Mouse (Mus musculus) adrenal gland, adult 2 months (tissue): ENCODE data around the gene Sall4. TPM values are rescaled to one million over a fixed set of nuclear protein-coding genes. Genes with fewer than 3 reads are reported as not detected.

Experiments
- DNase-seq: peaks from one replicate; pipeline ENCODE4 v3.0.0; 2021
- long read RNA-seq: library from polyadenylated mRNA; stranded (forward); transcript quantifications from one replicate; pipeline ENCODE4 v2.0.0, GENCODE M21; 2021
- polyA plus RNA-seq: library from polyadenylated mRNA; depleted of rRNA; stranded (reverse); fragments of >200 nt; gene quantifications from 2 replicates; pipeline ENCODE4 v1.2.3, GENCODE M21; 2012; rRNA removed
- total RNA-seq, 2 experiments: library from RNA; stranded (reverse); gene quantifications; 2 replicates each; pipeline ENCODE4 v1.2.3; 2021

Sall4 gene
- total RNA-seq (not detected), polyA plus RNA-seq (0.03 TPM in 1 of 2 replicates, not detected in the other)
- long read RNA-seq = 0 reads

DNA sequence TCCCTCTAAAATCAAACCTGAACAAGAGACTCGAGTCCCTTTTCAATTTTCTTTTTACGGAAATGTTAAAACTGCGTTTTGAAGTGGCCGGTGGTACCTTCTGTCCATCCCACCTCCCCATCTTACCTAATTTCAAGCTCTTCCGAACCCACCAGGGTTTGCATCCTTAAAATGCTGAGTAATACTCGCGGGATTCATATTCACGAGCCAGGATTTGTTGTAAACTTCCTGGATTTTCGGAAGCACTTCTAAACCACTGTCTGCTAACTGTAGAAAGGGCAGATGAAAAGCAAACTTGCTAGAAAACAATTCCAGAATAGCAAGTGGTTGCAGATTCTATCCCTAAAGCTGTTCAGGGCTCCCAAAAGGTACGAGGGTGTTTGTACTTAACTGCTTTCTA, at the start of gene Sall4:
Sall4 (minus strand) TSS at position 362 of the 400 bp plus-strand sequence.
- no peak for DNase-seq

DNA sequence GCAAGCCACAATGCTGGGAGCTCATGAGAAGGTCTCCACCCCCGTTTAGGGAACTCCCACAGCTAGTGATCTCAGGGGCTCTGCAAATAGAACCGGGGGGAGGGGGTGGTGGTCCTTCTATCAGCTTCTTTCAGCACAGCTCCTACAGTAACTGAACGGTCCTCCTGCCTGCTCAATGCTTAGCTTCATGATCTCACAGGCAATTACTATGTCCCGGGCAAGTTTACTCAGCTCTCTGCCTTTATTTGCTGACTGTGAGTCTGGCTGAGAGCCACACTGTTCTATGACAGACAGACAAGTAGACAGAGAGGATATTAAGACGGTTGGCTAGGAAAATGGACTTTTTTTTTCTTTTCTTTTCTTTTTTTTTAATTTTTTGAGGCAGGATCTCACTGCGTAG, 45.5 kb upstream of the Sall4 start:
- no peak for DNase-seq

DNA sequence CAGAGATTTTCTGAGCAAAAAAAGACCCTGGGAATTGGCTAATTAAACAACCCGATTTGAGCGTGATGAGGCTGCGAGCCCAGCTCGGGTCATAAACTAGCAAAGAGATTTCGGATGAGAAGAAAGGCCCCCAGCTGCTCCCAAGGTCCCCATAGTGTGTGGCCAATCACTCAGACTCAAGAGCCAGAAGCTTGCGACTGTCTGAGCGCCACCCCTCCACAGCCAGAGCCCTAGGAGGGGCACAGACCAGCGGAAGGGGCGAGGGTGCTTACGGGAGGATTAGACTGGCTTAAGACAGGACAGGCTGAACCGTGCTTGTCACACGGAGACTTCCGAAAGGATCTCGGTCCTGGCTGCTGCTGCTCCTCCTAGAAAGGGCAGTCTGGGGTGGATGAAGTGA, 42.2 kb upstream of the Sall4 start:
- no peak for DNase-seq

DNA sequence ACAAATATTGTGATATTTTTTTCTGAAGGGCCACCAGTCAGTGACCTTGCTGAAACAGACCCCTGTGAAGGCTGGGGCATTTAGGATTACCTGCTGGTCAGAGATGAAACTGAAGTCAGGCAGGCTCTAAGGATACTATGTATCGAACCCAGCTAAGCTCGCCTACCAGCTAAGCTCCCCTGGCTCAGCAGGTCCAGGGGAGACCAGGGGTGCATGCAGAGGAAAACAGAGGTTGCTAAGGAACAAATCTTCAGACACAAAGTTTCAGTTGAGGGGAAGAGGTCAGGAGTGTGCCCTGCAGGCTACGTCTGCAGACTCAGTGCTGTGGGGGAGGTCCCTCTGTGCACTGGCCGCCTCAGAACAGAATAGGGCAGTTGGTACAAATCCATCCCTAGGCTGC, 39.9 kb upstream of the Sall4 start:
- DNase-seq = no peak

DNA sequence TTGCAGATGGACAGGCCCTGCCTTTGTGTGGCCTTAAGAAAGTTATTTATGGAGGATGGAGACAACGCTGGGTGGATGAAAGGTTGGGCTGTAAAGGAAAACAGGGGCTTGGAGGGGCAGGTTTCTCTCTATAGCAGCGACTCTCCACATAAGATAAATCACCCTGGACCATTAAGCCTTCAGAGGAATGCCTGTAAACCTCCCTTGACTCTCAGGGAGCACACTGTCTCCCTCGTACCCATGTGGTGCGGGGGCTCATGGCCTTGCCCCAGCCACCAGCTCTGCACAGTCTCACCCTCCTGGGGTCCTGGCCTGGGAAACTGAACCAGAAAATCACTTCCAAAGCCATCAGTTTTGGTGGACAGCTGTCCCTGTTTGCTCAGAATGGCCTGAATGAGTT, 36.1 kb upstream of the Sall4 start:
- no peak for DNase-seq

DNA sequence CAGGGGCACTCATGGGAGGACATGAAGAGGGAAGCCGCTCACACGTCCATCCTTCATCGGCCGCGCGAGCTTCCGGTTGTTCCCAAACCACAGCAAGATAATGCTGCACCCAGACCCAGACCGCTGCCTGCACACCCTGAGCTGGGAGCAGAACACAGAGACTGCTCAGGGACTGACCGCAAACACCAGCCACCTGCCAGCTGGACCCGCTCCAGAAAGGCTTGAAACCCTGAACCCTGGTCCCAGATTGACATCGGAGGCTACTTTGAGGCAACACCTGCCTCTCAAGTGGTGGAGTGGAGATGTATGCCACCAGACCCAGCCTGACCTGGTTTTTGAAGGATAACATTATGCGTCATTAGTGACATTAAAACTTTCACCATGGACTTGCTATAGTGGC, 31.6 kb upstream of the Sall4 start:
- no peak for DNase-seq

DNA sequence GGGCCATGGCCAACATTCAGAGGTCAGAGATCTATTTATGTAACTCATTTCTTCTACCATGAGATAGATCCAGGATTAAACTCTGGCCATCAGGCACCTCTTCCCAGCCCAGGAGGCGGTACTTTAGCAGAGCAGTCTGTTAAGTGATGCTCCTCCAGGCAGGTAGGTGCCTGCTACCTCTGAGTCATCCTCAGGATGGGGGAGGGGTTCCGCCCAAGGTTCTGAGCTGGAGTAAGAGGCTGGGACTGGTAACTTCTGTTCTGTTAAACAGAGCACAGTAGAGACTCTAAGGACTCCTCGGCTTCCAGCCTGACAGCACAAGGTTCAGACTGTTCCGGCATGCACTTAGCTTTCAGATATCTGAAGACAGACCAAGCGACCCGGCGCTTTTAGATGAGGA, 31.2 kb upstream of the Sall4 start:
- no peak for DNase-seq

DNA sequence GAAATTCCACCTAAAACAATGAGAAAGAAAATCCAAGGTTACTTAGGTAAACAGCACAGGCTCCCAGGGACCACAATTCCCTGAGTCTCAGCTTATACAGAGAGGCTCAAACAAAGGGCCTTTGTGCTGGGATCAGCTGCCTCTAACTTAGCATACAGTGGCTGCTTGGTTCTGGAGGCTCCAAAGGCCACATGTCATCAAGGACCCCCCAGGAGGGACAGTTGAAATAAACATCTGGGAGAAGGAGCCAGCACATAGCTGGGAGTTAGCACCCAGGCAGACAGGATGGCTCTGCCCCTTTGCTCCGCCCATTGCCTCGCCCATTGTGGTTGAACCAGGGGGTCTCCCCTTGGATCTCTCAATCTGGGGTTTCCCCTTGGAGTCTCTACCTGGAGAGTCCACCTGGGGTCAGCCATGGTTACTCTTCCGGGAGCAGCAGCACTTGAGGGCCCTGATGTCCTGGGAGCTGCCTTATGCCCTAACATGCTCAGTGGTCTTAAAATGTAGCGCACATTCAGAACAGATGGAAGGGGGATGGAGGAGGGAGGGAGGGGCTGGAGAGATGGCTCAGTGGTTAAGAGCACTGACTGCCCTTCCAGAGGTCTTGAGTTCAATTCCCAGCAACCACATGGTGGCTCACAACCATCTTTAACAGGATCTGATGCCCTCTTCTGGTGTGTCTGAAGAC, 23.5 kb upstream of the Sall4 start:
- DNase-seq = no peak

DNA sequence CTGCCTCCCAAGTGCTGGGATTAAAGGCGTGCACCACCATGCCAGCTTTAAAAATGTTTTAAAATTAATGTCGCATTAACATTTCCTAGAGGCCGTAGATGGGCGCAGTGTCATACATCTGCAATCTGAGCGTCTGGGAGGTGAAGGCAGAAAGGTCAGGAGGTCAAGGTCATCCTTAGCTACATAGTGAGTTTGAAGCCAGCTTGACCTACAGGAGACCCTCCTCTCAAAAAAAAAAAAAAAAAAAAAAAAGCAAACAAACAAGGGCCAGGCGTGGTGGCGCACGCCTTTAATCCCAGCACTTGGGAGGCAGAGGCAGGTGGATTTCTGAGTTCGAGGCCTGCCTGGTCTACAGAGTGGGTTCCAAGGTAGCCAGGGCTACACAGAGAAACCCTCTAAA, 18.4 kb upstream of the Sall4 start:
- no peak for DNase-seq

DNA sequence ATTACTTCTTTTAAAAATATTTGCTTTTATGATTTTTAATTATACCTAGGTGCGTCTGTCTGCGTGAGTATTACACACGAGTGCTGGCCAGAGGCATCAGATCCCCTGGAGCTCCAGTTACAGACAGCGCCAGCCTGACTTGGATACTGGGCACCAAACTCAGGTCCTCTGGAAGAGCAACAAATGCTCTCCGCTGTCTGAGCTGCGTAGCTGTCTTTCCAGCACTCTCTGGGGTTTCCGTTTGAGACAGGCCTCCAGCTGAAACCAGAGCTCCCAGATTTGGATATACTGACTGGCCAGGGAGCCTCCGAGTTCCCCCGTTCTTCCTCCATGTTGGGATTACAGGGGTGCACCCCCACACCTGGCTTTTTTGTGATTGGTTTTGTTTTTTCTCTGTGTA, 12.9 kb upstream of the Sall4 start:
- DNase-seq = no peak

DNA sequence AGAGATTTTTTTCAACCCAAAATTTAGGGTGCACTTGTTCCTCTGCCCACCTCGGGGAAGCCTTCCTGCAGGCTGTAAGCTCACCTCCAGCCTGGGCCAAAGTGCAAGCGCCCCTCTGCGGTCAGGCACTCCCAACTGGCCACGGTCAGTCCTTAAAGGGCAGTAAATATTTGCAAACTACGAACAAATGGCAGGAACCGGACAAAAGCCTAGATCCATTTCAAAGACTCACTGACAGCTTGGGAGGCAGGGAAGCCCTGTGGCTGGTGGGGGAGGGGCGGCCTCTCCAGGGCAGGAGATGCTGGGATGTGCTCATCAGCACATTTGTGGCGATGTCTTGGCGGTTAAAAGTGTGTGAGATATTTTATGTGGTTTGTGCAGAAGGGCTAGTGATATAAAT, 12.3 kb upstream of the Sall4 start:
- DNase-seq = no peak

DNA sequence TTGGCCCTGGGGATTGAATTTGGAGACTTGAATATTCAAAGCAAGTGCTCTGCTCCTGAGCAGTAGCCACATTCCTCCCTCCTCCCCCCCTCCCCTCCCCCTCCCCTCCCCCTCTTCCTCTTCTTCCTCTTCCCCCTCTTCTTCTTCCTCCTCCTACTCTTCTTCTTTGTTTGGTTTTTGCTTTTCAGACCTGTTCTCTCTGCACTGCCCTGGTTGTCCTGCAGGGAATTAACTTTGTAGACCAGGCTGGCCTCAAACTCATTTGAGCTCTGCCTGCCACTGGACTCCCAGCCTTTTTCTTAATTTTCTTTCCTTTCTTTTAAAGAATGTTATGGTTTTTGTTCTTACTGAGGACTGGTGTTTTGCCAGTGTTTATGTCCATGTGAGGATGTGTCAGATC, 9.7 kb upstream of the Sall4 start:
- DNase-seq = no peak

DNA sequence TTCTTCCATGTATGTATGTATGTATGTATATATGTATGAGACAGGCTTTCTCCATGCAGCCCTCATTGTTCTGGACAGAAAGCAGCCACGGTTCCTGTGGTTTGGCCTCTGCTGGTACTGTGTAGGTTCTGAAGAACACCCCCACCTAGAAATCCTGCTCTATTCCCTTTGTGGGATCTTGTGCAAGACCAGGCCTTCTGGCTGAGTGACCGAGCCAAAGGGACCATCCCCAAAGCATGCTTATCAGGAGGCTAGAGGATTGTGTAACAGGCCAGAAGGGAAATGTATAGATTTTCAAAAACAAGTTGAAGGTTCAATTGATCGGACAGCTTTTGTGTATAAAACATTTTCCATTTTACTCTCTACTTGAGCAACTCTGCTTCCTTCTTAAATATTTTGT, 8.5 kb upstream of the Sall4 start:
- DNase-seq = no peak

DNA sequence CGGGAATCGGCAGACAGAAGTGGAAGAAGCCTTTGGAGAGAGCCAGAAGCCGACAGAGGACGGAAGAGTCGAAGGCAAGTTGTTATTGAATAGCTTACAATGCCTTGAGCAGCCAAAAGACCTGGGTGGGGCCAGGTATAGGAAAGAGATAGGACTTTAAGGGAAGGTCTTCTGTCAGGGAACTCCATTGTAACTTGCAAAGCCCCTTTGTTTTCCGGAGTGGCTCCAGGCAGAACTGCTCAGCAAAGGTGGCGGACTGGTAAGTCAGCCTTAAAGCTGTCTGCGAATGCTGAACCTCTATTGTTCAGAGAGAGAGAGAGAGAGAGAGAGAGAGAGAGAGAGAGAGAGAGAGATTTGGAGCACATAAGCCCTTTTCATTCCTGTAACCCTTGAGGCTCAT, 1.5 kb upstream of the Sall4 start:
- DNase-seq = no peak

DNA sequence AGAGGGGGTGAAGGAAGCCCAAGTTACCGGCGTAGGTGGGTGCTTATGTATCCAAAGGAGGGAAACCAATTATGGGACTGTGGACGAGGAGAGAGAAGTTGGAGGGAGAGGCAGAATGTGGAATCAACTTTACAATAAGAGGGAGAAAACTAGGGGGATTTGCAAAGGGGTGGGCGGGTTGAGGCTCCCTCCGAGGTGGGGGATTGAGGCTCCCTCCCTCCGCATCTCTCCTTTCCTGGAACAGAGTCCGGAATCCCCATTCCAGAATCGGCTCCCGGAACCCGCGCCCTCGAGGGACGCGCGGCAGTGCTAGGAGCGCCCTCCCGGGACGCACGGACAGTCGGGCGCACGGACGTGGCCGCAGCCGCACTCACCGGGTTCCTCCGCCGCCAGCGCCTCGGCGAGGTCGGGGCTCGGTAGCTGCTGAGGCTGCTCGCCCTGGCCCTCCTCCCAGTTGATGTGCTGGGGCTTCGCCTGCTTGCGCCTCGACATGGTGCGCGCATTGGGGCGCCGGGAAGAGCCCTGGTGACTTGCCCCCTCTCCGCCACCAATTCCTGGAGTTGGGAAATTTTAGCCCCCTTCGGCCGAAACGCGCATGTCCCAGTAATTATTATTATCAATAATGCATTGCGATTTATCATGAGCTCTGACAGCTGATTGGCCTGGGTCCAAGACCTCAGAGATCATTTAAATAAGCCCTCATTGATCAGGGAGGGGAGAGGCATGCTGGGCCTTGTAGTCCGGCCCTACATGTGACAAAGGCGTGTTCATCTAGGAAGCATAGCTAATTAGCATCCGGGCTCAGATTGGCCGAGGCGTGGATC, 993 bp downstream of the Sall4 start:
- DNase-seq = peak; percentile 21

DNA sequence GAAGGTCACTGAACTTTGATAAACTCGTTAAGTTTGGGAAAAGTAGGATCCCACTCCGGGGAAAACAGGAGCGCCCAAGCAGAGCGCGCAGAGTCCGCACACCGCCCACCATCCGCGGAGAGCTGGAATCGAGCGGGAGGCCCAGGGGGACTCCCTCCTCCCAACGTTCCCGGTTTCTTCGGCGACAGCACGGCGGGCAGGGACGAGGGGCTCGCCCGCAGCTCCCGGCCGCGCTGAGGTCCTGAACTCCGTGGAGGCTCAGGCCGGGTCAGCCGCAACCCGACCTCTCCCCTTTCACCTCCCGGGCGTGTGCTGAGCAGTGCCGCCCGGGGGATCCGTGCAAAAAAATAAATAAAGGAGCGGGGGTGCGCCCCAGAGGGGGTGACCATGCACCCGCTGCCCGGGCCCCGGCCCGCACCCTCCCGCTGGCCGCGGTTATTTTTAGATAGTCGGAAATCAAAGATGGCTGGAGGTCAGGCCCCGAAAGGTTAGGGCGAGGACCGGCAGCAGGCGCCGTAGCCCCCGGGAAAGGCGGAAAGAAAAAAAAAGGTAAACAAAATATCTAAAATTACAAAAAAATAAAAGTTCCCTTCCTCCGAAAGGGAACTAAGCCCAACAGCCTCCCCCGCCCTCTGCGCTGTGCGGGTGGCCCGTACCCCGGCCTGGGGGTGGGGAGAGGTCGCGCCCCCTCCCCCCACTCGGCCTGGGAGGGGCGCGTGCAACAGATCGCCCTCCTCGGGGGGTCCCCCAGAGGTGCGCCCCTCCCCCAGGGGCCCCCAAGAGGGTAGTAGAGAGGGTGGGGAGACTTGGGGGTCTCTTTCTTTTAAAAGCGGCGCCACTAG, 1.8 kb downstream of the Sall4 start:
- DNase-seq = no peak

DNA sequence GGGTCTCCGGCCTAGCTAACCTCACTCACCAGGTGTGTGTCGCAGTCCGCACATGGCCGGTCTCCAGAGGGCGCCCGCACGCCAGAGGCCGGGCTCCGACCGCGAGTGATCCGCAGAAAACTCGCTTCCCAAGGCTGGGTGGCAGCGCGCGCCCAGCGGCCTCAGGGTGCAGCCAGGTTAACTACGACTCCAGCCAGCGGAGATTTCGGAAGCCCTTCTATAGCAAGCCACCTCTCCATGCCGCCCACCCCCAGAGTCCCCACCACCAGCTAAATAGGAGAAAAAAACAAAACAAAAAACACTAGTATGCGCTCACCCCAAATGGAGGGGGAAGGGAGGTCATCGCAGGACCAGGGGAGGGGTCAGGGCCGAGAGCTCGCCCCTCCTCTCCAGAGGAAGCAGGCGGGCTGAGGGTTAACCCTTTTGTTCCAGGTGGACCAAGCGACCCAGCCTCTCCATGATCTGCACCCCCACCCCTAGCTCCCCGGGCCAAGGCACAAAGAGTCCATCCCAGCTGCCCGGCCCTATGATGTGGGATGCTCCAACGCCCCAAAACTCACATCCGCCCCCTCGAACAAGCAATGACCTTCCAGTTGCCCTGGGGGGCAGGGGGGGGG, 2.6 kb downstream of the Sall4 start:
- DNase-seq = peak; percentile 63

DNA sequence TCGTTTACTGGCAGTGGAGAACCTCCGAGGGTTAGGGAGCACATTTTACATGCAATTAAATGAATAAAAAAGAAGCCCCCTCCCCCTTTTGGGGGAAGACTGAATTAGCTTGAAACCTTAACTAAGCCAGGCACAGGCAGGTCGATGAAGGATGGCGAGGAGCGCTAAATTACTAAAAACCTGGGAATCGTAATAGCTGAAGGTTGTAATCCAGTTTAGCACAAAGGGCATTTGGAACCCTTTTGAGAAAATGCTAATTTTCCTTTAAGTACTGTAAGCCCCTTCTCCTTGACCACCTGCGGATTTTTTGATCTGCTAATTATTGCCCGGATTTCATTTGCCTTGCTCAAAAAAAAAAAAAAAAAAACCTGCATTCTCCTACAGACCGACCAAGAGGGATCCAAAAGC, 3.3 kb downstream of the Sall4 start:
- DNase-seq = no peak

DNA sequence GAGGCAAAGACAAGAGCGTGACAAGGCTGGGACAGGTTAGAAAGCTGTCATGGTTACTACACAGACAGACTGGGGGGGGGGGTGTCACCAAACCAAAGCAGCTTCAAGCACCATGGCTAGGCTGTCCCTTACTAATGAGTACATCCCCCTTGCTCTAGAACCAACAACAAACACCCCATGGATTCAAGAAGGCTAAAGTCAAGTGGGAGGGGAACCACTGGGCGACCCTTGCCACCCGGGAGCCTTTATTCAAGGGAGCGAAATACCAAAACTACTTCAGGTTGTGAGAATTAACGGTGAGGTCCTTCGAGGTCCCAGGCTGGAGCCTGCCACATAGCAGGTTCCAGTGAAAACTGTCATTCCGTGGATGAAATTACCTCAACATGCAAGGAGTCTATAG, 4.0 kb downstream of the Sall4 start:
- no peak for DNase-seq

DNA sequence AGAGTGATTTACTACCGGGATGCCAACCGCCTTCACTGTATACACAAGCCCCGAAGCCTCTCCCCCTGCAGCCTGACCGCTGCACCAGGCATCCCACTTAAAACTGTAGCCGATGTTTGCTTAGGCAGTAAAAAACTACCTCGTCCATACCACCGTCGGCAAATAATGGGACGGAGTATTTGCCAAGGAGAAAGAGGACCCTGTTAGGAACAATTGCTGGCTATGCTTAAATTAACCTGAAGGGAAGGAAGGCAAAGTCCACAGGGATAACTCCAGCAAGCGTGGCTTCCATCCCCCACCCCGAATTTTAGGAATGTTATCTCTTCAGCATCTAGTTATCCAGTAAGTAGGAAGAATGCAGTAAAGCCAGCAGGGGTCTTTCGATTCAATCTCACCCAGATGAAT, 5.3 kb downstream of the Sall4 start:
- DNase-seq = no peak

DNA sequence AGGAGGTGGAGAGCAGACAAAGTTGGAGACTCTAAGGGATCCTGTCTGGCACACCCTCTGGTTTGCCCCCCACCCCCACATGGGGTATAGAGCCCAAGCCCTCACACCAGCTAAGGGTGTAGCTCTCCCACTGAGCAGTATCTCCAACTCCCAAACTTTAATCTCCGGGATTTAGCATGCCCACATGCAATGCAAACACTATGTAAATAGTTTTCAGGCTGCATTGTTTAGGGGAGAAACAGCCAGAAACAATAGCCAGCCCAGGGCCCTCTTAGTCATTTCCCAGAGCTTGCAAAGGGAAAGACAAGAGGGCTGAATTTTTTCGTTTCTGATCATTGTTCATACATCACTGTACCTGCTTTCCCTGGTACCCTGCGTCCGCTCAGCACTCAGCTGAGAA, 5.8 kb downstream of the Sall4 start:
- DNase-seq = no peak

DNA sequence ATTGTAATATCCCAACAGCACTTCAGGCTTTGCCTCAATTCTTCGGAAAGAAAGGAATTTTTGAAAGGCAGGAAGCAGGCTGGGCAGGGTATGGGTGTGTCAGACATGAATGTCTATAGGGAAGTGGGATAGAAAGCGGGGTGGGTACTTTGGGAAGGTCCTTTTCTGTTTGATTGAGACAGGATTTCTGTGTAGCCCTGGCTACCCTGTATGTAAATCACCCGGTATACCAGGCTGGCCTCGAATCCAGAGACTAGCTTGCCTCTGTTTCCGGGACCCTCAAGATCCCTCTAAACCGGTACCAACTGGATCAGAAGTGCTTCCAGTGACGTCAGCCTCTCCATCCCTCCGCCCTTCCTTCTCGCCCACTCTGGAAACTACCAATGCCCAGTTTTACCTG, 6.6 kb downstream of the Sall4 start:
- no peak for DNase-seq
